Mouse (Mus musculus) gastrocnemius, adult 18-20 months (tissue): ENCODE measurements at regions not wholly inside any gene's neighbourhood (a gene's known extent, or its start where the extent isn't known, plus 50 kb on each side); places are given as distances from the start of the nearest gene placed in this dataset.

ENCODE experiments used
- DNase-seq: peaks from one replicate; pipeline ENCODE4 v3.0.0; 2021; ENCODE audit warnings: low spot score

- peak; percentile 68 for DNase-seq
Observed at GRCm38 (mm10) chrX:97748251-97749016, 371.4 kb upstream of the Eda2r start.

- no peak for DNase-seq
Observed at GRCm38 (mm10) chrX:97744356-97744755, 367.3 kb upstream of the Eda2r start.

GRCm38 (mm10) chrX:97724537-97724936 is 347.5 kb upstream of the Eda2r start:
- peak; percentile 7 for DNase-seq

GRCm38 (mm10) chrX:97707851-97708250 is 330.8 kb upstream of the Eda2r start:
- DNase-seq = no peak

GRCm38 (mm10) chrX:97658726-97659125 is 281.7 kb upstream of the Eda2r start:
- peak; percentile 13 for DNase-seq

DNA sequence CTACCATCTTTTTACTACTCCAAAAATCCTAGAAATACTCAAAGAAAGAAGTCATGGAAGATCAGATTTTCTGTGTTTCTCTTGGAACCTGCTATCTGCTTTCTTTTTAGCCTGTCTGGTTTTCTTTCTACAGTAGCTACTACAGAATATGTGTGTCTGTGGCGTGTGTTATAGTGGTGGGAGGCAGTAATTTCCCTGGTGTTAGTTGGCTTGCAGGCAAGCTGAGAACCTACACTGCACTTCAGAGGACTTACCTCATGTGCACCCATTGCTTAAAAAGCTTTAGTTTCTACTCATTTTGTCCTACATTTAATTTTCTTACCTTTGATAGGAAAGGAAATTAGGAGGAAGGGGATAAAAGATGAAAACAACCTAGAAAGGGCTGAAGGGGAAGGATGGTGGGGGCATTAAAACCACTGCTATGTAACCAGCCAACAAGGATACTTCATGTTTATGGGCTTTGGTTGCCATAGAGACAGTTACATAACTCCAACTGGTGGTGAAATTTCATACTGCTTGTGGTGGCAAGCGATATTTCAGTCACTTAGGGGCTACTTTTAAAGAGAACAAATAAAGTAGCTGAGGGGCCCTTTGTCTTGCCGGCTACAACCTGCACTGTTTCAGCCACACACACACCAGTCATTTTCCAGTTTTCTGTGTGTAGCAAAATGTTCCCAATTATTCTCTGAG is 274.7 kb upstream of the Eda2r start:
- DNase-seq = peak; percentile 1
